Mouse (Mus musculus): ENCODE results near the gene Brms1.

Brms1 gene

GRCm38 (mm10) chr19:5038709-5039156, 2.4 kb upstream of the Brms1 start, which contains the start of the genes B4gat1 and AC124502.3:
Gene B4gat1, plus strand, starts transcription at chr19:5038826.
Gene AC124502.3, plus strand, starts transcription at chr19:5038891.
- peak in 1 of 2 experiments; percentile 81 for DNase-seq (ENCODE audit: low spot score in 2 of 2)

- DNase-seq (ENCODE audit: low spot score in 2 of 2) = no peak
These were observed 1.6 kb upstream of the Brms1 start for GRCm38 (mm10) chr19:5039301-5040114.

GRCm38 (mm10) chr19:5041588-5041987, 434 bp downstream of the Brms1 start:
- no peak for DNase-seq (ENCODE audit: low spot score in 2 of 2)

GRCm38 (mm10) chr19:5045531-5045930, 4.4 kb downstream of the Brms1 start:
- no peak for DNase-seq (ENCODE audit: low spot score in 2 of 2)

- DNase-seq (ENCODE audit: low spot score in 2 of 2) = peak in 1 of 2 experiments; percentile 55
These were observed 7.2 kb downstream of the Brms1 start for GRCm38 (mm10) chr19:5048138-5049056.

GRCm38 (mm10) chr19:5049325-5049724, 8.2 kb downstream of the Brms1 start:
- DNase-seq (ENCODE audit: low spot score in 2 of 2) = no peak

GRCm38 (mm10) chr19:5050047-5050905, 9.1 kb downstream of the Brms1 start, which contains the start of gene Rin1:
Gene Rin1, plus strand, starts transcription at chr19:5050481.
- DNase-seq (ENCODE audit: low spot score in 2 of 2) = peak in 1 of 2 experiments; percentile 55

GRCm38 (mm10) chr19:5051031-5051430, 9.9 kb downstream of the Brms1 start:
- no peak for DNase-seq (ENCODE audit: low spot score in 2 of 2)

GRCm38 (mm10) chr19:5051515-5051914, 10.4 kb downstream of the Brms1 start:
- no peak for DNase-seq (ENCODE audit: low spot score in 2 of 2)

- DNase-seq (ENCODE audit: low spot score in 2 of 2) = no peak
These were observed 11.1 kb downstream of the Brms1 start for GRCm38 (mm10) chr19:5052166-5052822.

GRCm38 (mm10) chr19:5052853-5053252, 11.7 kb downstream of the Brms1 start:
- no peak for DNase-seq (ENCODE audit: low spot score in 2 of 2)

- no peak for DNase-seq (ENCODE audit: low spot score in 2 of 2)
These were observed 12.8 kb downstream of the Brms1 start for GRCm38 (mm10) chr19:5053909-5054308.

- no peak for DNase-seq (ENCODE audit: low spot score in 2 of 2)
These were observed 15.1 kb downstream of the Brms1 start for GRCm38 (mm10) chr19:5056251-5056650.

GRCm38 (mm10) chr19:5057876-5058775, 17.0 kb downstream of the Brms1 start:
- no peak for DNase-seq (ENCODE audit: low spot score in 2 of 2)

- DNase-seq (ENCODE audit: low spot score in 2 of 2) = no peak
These were observed 17.9 kb downstream of the Brms1 start for GRCm38 (mm10) chr19:5058801-5059771.

GRCm38 (mm10) chr19:5060365-5061330, 19.5 kb downstream of the Brms1 start:
- no peak for DNase-seq (ENCODE audit: low spot score in 2 of 2)

- DNase-seq (ENCODE audit: low spot score in 2 of 2) = no peak
These were observed 20.9 kb downstream of the Brms1 start for GRCm38 (mm10) chr19:5062041-5062440.
